Mouse (Mus musculus): ENCODE data around the gene Zbtb44. TPM values are rescaled to one million over a fixed set of nuclear protein-coding genes. Genes with fewer than 3 reads are reported as not detected.
A peak's percentile ranks its signal among the peaks of the same experiment; 100 is the strongest.
"Not testable (repeated sequence)": the region's sequence is repeated elsewhere in the genome, so short reads cannot be mapped to it uniquely, and the experiment has no call there.

Zbtb44 gene
- polyA plus RNA-seq, 1 experiment = 7.8 TPM

DNA sequence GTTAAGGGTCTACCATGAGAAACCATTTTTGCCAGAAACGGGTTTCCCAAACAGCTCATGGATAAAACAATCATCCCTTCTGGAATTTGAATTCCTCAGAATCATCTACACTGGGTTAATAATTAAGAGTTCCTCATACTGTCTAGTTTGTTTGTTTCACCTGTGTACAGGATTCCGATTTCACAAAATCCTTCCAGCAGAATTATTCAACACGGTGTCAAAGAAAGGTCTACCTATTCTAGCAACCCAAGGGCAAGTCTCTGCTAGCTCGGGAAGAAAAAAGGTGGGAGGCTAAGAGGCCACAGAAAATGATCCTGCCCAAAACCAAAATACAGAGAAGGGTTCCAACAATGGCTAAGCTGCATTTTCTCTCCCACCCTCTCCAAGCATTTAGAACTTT, 2.2 kb upstream of the Zbtb44 start:
- Histone ChIP-seq H3K4me1 (ENCODE audit: control insufficient read depth, insufficient read depth, low read length) (no peaks in the 10 kb centered on the region), H3K27ac (ENCODE audit: insufficient read depth, low read length) (no peak overlapping the region), H3K4me3 (replicated peaks; ENCODE audit: insufficient read depth, low read depth, low read length) (no peak overlapping the region), H3K27me3 (ENCODE audit: control insufficient read depth, insufficient read depth, low read length) (no peaks in the 10 kb centered on the region)
- TF ChIP-seq CTCF (IDR thresholded peaks at IDR 0.05; ENCODE audit: borderline replicate concordance, insufficient read depth, low read depth, low read length) (no peak), POLR2A (IDR thresholded peaks at IDR 0.05; ENCODE audit: borderline replicate concordance, insufficient read depth, low read length) (no peak)
- 96% methylated on average over 4 of the region's 4 CpGs for WGBS
- DNase-seq = no peak

DNA sequence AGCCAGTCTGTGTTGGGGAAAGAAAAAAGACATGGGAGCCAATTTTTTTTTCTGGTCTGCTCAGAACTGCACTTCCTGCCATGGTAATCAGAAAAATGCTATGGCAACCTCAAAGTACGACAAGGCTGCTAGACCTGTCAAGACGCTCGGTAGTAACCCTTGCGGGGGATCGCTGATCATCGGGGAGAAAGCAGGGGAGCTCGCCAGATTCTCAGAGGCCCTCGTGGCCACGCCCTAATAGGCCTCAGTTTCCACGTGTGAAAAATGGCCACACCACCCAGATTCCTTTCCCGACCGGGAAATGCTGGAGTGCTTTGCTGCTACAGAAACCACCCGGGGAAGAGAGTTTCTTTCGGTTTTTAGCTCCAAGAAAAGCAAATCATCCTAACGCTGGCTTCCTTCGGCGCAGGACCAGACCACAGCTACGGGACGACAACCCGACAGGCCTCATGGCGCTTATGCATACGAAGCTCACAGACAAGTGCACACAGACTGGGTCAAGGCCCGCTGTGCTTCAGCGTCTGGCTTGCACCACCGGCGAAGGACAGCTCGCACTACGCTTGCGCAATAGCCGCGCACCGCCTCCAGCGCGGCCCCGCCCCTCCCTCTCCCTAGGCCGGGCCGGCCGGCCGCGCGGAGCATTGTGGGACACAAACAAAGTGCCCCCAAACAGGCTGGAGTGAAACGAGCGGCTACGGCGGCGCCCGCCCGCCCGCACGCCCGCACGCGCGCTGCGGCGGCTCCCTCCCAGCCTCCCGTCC, 513 bp upstream of the Zbtb44 start:
- Histone ChIP-seq H3K27ac (ENCODE audit: insufficient read depth, low read length) (peak overlapping the region; percentile 84), H3K4me3 (replicated peaks; ENCODE audit: insufficient read depth, low read depth, low read length) (peak overlapping the region; percentile 68), H3K27me3 (ENCODE audit: control insufficient read depth, insufficient read depth, low read length) (no peaks in the 10 kb centered on the region), H3K4me1 (ENCODE audit: control insufficient read depth, insufficient read depth, low read length) (no peaks in the 10 kb centered on the region)
- WGBS = 1% methylated on average over 56 of the region's 57 CpGs
- TF ChIP-seq POLR2A (IDR thresholded peaks at IDR 0.05; ENCODE audit: borderline replicate concordance, insufficient read depth, low read length) (peak; percentile 99), CTCF (IDR thresholded peaks at IDR 0.05; ENCODE audit: borderline replicate concordance, insufficient read depth, low read depth, low read length) (no peak)
- DNase-seq = peak; percentile 97

DNA sequence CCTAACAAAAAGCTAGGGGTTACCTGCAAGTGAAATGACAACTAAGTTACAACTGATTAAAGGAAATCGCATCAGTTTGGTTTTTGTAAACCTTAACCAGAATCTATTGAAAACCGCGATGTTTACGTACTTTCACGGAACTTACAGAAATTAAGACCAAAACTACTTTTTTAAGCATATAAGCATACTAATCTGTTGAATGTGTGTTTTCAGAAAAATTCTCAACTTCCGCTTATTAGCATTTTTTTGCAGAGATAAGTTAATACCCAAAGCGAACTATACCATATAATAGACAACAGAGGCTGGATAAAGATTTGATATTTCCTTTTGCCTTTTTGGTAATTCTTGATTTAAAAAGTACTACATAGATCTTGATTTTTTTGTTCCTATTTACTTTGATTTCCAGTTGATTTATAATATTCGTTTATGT, 985 bp downstream of the Zbtb44 start:
- no peak overlapping the region for H3K27ac ChIP-seq (ENCODE audit: insufficient read depth, low read length)
- no peaks in the 10 kb centered on the region for H3K27me3 ChIP-seq (ENCODE audit: control insufficient read depth, insufficient read depth, low read length)
- WGBS = 16% methylated on average over 8 of the region's 8 CpGs
- H3K4me1 ChIP-seq (ENCODE audit: control insufficient read depth, insufficient read depth, low read length) = no peaks in the 10 kb centered on the region
- no peak for DNase-seq
- H3K4me3 ChIP-seq (replicated peaks; ENCODE audit: insufficient read depth, low read depth, low read length) = peak overlapping the region; percentile 68
- TF ChIP-seq CTCF (IDR thresholded peaks at IDR 0.05; ENCODE audit: borderline replicate concordance, insufficient read depth, low read depth, low read length) (no peak), POLR2A (IDR thresholded peaks at IDR 0.05; ENCODE audit: borderline replicate concordance, insufficient read depth, low read length) (no peak)

DNA sequence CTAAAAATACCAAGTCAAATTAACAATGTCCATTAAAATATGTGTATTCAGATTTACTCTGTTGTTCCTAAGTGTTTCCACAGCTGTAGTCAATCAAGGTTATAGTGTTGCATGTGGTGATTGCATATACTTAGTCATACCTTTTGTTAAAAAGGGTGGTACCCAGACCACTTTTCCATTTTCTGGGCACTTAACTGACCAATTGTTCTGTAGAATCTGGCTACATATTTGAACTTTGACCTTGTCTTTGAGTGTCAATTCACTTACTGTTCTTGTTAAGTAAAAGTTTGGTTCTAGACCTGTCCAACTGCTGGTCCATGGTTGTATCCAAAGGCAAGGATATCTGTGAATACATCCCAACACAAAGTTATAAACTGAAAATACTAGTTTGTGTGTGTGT, 2.1 kb downstream of the Zbtb44 start:
- TF ChIP-seq CTCF (IDR thresholded peaks at IDR 0.05; ENCODE audit: borderline replicate concordance, insufficient read depth, low read depth, low read length) = no peak
- TF ChIP-seq POLR2A (IDR thresholded peaks at IDR 0.05; ENCODE audit: borderline replicate concordance, insufficient read depth, low read length) = no peak
- Histone ChIP-seq H3K4me3 (replicated peaks; ENCODE audit: insufficient read depth, low read depth, low read length) (no peak overlapping the region), H3K27me3 (ENCODE audit: control insufficient read depth, insufficient read depth, low read length) (no peaks in the 10 kb centered on the region), H3K27ac (ENCODE audit: insufficient read depth, low read length) (no peak overlapping the region), H3K4me1 (ENCODE audit: control insufficient read depth, insufficient read depth, low read length) (no peaks in the 10 kb centered on the region)
- no peak for DNase-seq

DNA sequence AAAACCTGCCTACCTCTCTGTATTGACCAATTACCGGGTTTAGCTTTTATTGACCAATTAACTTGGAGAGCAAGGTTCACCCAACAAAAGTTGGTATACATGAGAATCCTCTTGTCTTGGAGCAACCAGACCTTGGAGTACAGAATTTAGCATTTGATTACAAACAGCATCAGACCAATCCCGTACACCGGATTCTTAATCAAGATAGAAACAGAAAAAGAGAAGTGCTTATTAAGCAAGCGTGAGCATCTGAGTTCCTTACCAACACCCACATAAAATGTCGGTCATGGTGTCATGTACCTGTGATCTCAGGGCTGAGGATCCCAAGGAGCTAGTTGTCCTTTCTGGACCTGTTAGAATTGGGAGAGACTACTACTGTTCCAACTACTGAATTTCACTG, 19.8 kb downstream of the Zbtb44 start:
- DNase-seq = no peak
- H3K4me3 ChIP-seq (replicated peaks; ENCODE audit: insufficient read depth, low read depth, low read length) = no peak overlapping the region
- no peaks in the 10 kb centered on the region for H3K4me1 ChIP-seq (ENCODE audit: control insufficient read depth, insufficient read depth, low read length)
- over 99% methylated on average over 5 of the region's 5 CpGs for WGBS
- H3K27ac ChIP-seq (ENCODE audit: insufficient read depth, low read length) = no peak overlapping the region
- no peaks in the 10 kb centered on the region for H3K27me3 ChIP-seq (ENCODE audit: control insufficient read depth, insufficient read depth, low read length)
- TF ChIP-seq POLR2A (IDR thresholded peaks at IDR 0.05; ENCODE audit: borderline replicate concordance, insufficient read depth, low read length) (no peak), CTCF (IDR thresholded peaks at IDR 0.05; ENCODE audit: borderline replicate concordance, insufficient read depth, low read depth, low read length) (no peak)

DNA sequence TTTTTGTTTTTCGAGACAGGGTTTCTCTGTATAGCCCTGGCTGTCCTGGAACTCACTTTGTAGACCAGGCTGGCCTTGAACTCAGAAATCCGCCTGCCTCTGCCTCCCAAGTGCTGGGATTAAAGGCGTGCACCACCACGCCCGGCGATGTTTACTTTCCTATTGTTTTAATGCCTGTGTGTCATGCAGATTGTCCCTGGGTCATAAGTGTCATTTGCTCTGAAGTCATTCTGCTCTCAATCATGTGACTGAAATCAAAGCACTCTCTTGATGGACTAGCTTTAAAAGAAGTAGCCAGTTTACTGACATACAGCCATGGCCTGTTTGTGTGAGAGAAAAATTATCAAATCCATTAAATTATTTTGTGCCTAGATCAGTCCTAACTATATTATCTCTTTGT, 21.1 kb downstream of the Zbtb44 start:
- DNase-seq; H3K4me1 ChIP-seq (ENCODE audit: control insufficient read depth, insufficient read depth, low read length); H3K27ac ChIP-seq (ENCODE audit: insufficient read depth, low read length); H3K27me3 ChIP-seq (ENCODE audit: control insufficient read depth, insufficient read depth, low read length); H3K4me3 ChIP-seq (replicated peaks; ENCODE audit: insufficient read depth, low read depth, low read length): not testable (repeated sequence)
- WGBS = 95% methylated on average over 6 of the region's 6 CpGs

DNA sequence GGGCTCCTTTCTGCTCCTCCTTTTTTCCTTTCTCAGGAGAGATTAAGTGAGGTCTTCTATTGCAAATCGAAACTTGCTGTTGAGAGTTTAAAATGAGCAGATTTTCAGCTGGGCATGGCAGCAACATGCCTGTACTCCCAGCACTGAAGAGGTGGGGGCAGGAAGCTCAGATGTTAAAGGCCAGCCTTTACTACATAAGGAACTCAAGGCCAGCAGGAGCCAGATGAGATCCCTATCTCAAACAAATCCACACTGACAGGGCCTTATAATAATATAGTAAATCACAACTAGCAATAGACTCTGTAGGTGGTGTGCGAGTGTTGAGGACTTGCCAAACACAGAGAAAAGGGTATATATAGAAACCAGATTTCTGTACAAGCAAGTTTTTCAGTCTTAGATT, 28.3 kb downstream of the Zbtb44 start:
- no peak overlapping the region for H3K4me3 ChIP-seq (replicated peaks; ENCODE audit: insufficient read depth, low read depth, low read length)
- DNase-seq = no peak
- no peak for TF ChIP-seq POLR2A (IDR thresholded peaks at IDR 0.05; ENCODE audit: borderline replicate concordance, insufficient read depth, low read length)
- no peak for TF ChIP-seq CTCF (IDR thresholded peaks at IDR 0.05; ENCODE audit: borderline replicate concordance, insufficient read depth, low read depth, low read length)
- no peaks in the 10 kb centered on the region for H3K4me1 ChIP-seq (ENCODE audit: control insufficient read depth, insufficient read depth, low read length)
- no peaks in the 10 kb centered on the region for H3K27me3 ChIP-seq (ENCODE audit: control insufficient read depth, insufficient read depth, low read length)
- no peak overlapping the region for H3K27ac ChIP-seq (ENCODE audit: insufficient read depth, low read length)
- 85% methylated on average over 2 of the region's 2 CpGs for WGBS

DNA sequence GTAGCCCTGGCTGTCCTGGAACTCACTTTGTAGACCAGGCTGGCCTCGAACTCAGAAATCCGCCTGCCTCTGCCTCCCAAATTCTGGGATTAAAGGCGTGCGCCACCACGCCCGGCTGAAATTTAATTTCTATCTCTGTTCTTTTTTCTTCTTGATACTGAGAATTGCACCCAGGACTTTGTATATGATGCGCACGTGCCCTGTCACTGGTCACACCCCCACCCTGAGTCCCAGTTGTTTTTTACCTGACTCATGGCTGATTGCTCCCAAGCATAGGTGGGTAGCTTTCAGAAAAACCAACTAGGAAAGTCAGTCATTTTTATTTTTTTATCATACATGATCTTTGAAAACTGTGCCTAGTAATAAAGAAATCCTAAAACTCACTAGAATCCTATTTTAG, 40.3 kb downstream of the Zbtb44 start:
- no peaks in the 10 kb centered on the region for H3K4me1 ChIP-seq (ENCODE audit: control insufficient read depth, insufficient read depth, low read length)
- no peak overlapping the region for H3K27ac ChIP-seq (ENCODE audit: insufficient read depth, low read length)
- no peaks in the 10 kb centered on the region for H3K27me3 ChIP-seq (ENCODE audit: control insufficient read depth, insufficient read depth, low read length)
- TF ChIP-seq POLR2A (IDR thresholded peaks at IDR 0.05; ENCODE audit: borderline replicate concordance, insufficient read depth, low read length) (no peak), CTCF (IDR thresholded peaks at IDR 0.05; ENCODE audit: borderline replicate concordance, insufficient read depth, low read depth, low read length) (no peak)
- no peak overlapping the region for H3K4me3 ChIP-seq (replicated peaks; ENCODE audit: insufficient read depth, low read depth, low read length)
- over 99% methylated on average over 8 of the region's 8 CpGs for WGBS
- no peak for DNase-seq

All from cerebellum, adult 2 months (tissue).